Mouse (Mus musculus) WW6 (cell line): Measurements from ENCODE around the gene Serpina3n.
"Not testable (repeated sequence)": the region's sequence is repeated elsewhere in the genome, so short reads cannot be mapped to it uniquely, and the experiment has no call there.

Source experiments
- DNase-seq: peaks from one replicate; pipeline ENCODE4 v3.0.0-alpha.2; 2013; ENCODE audit warnings: low read depth, low spot score

The Serpina3n gene

GRCm38 (mm10) chr12:104433951-104434735, 27.6 kb downstream of the Serpina3n start:
- no peak for DNase-seq

- no peak for DNase-seq
Observed at GRCm38 (mm10) chr12:104440087-104440760, 33.7 kb downstream of the Serpina3n start.

- DNase-seq = no peak
Observed at GRCm38 (mm10) chr12:104443716-104444115, 37.2 kb downstream of the Serpina3n start.

GRCm38 (mm10) chr12:104447056-104447455, 40.5 kb downstream of the Serpina3n start:
- DNase-seq = not testable (repeated sequence)

GRCm38 (mm10) chr12:104448099-104448498, 41.6 kb downstream of the Serpina3n start:
- DNase-seq = no peak

GRCm38 (mm10) chr12:104450257-104450656, 43.7 kb downstream of the Serpina3n start:
- DNase-seq = no peak

- DNase-seq = no peak
Observed at GRCm38 (mm10) chr12:104453002-104453401, 46.5 kb downstream of the Serpina3n start.

GRCm38 (mm10) chr12:104459377-104459776, 52.8 kb downstream of the Serpina3n start:
- no peak for DNase-seq

- no peak for DNase-seq
Observed at GRCm38 (mm10) chr12:104461372-104461771, 54.8 kb downstream of the Serpina3n start.
